Mouse (Mus musculus): ENCODE measurements at regions not wholly inside any gene's neighbourhood (a gene's known extent, or its start where the extent isn't known, plus 50 kb on each side); places are given as distances from the start of the nearest gene placed in this dataset.
A peak's percentile ranks its signal among the peaks of the same experiment; 100 is the strongest.

- peak; percentile 39 for DNase-seq (ENCODE audit: low read depth, low spot score)
Observed at GRCm38 (mm10) chr6:93488441-93488955, 545.2 kb upstream of the Adamts9 start.

- DNase-seq (ENCODE audit: low read depth, low spot score): no peak
Observed at GRCm38 (mm10) chr6:93478521-93478920, 535.2 kb upstream of the Adamts9 start.

- DNase-seq (ENCODE audit: low read depth, low spot score): no peak
Observed at GRCm38 (mm10) chr6:93474981-93475380, 531.7 kb upstream of the Adamts9 start.

GRCm38 (mm10) chr6:93467867-93468266, 524.6 kb upstream of the Adamts9 start:
- no peak for DNase-seq (ENCODE audit: low read depth, low spot score)

- DNase-seq (ENCODE audit: low read depth, low spot score): no peak
Observed at GRCm38 (mm10) chr6:93462861-93463260, 519.6 kb upstream of the Adamts9 start.

GRCm38 (mm10) chr6:93461374-93461773, 518.1 kb upstream of the Adamts9 start:
- no peak for DNase-seq (ENCODE audit: low read depth, low spot score)

- DNase-seq (ENCODE audit: low read depth, low spot score): peak; percentile 37
Observed at GRCm38 (mm10) chr6:93457613-93458012, 514.3 kb upstream of the Adamts9 start.

GRCm38 (mm10) chr6:93456383-93457033, 513.2 kb upstream of the Adamts9 start:
- DNase-seq (ENCODE audit: low read depth, low spot score): no peak

- no peak for DNase-seq (ENCODE audit: low read depth, low spot score)
Observed at GRCm38 (mm10) chr6:93445568-93445967, 502.3 kb upstream of the Adamts9 start.

GRCm38 (mm10) chr6:93445124-93445523, 501.8 kb upstream of the Adamts9 start:
- DNase-seq (ENCODE audit: low read depth, low spot score): peak; percentile 29

- DNase-seq (ENCODE audit: low read depth, low spot score): peak; percentile 10
Observed at GRCm38 (mm10) chr6:93443766-93444557, 500.7 kb upstream of the Adamts9 start.

- no peak for DNase-seq (ENCODE audit: low read depth, low spot score)
Observed at GRCm38 (mm10) chr6:93433446-93433845, 490.2 kb upstream of the Adamts9 start.

- DNase-seq (ENCODE audit: low read depth, low spot score): no peak
Observed at GRCm38 (mm10) chr6:93426141-93426540, 482.8 kb upstream of the Adamts9 start.

GRCm38 (mm10) chr6:93422906-93423305, 479.6 kb upstream of the Adamts9 start:
- DNase-seq (ENCODE audit: low read depth, low spot score): no peak

- no peak for DNase-seq (ENCODE audit: low read depth, low spot score)
Observed at GRCm38 (mm10) chr6:93422253-93422652, 479.0 kb upstream of the Adamts9 start.

GRCm38 (mm10) chr6:93417625-93418024, 474.3 kb upstream of the Adamts9 start:
- no peak for DNase-seq (ENCODE audit: low read depth, low spot score)

- no peak for DNase-seq (ENCODE audit: low read depth, low spot score)
Observed at GRCm38 (mm10) chr6:93416006-93416405, 472.7 kb upstream of the Adamts9 start.

- peak; percentile 39 for DNase-seq (ENCODE audit: low read depth, low spot score)
Observed at GRCm38 (mm10) chr6:93411077-93411452, 467.8 kb upstream of the Adamts9 start.

- peak; percentile 58 for DNase-seq (ENCODE audit: low read depth, low spot score)
Observed at GRCm38 (mm10) chr6:93410416-93411076, 467.3 kb upstream of the Adamts9 start.

- DNase-seq (ENCODE audit: low read depth, low spot score): no peak
Observed at GRCm38 (mm10) chr6:93398551-93398950, 455.3 kb upstream of the Adamts9 start.

- DNase-seq (ENCODE audit: low read depth, low spot score): peak; percentile 46
Observed at GRCm38 (mm10) chr6:93397074-93397473, 453.8 kb upstream of the Adamts9 start.

- peak; percentile 45 for DNase-seq (ENCODE audit: low read depth, low spot score)
Observed at GRCm38 (mm10) chr6:93395952-93396351, 452.7 kb upstream of the Adamts9 start.

All from mesoderm, embryonic 11.5 days (tissue).